Mouse (Mus musculus) layer of hippocampus, adult 2 months (tissue): ENCODE data around the gene Ccdc102a. TPM values are rescaled to one million over a fixed set of nuclear protein-coding genes. Genes with fewer than 3 reads are reported as not detected.

Experiments used
- DNase-seq, 2 experiments: peaks; one replicate each; pipeline ENCODE4 v3.0.0; 2022; ENCODE audit warnings: low spot score in 2 of 2
- H3K27ac ChIP-seq: fragments of 200-600 bp; 2 replicates; pipeline ENCODE4 v1.8.1; 2022
- H3K4me3 ChIP-seq: fragments of 200-600 bp; 2 replicates; pipeline ENCODE4 v1.8.1; 2022; ENCODE audit warnings: mild to moderate bottlenecking
- CTCF ChIP-seq: fragments of 200-600 bp; conservative IDR thresholded peaks from 2 replicates; pipeline ENCODE4 v1.8.1; 2022; ENCODE audit warnings: antibody characterized with exemption, mild to moderate bottlenecking, moderate library complexity
- long read RNA-seq, 2 experiments: library from polyadenylated mRNA; stranded (forward); transcript quantifications; one replicate each; pipeline ENCODE4 v2.0.0; 2021; ENCODE audit warnings: borderline mapping rate in 2 of 2
- total RNA-seq, 2 experiments: library from RNA; stranded (reverse); gene quantifications; 2 replicates each; pipeline ENCODE4 v1.2.3; 2021

Ccdc102a gene
- 1 to 10 TPM; 1.7 to 1.9 TPM for total RNA-seq
- long read RNA-seq, experiment 1, result 0 reads
- long read RNA-seq, experiment 2, partial matches to known transcripts, result 0 of 3 reads
- long read RNA-seq, experiment 2, other reads (novel, unspliced or antisense), result 1 of 3 reads

DNA sequence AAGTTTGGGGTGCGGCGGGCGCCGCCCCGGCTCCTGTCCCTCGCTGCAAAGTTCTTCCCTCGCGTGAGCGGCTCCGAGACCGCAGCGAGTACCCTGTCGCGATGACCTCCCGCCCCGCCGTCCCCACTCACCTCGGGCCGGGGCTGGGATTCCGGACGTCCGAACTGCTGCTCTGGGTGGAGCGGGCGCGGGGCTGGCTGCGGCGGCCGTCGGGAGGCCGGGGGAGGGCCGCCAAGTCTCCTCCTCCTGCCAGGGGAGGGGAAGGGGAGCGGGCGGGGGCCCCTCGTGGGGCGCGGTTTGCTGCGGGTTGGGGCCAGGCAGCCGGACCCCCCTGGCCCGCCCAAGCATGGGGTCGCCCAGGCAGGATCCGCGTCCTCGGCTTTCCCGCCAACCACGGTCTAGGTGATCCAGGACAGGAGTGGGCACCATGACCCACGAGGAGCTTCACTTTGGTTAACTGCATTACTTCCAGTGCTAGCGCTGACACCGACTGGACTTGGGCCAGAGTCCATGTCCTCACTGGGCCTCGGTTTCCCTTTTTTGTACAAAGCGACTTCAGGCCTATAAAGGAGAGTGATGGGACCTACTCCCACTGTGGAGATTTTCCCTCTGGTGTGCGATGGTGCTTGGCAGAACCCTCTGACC lies at the start of gene Ccdc102a:
Gene Ccdc102a (minus strand): TSS at position 248 of the 645 bp plus-strand sequence.
- Histone ChIP-seq H3K27ac (peak within 1 kb of the TSS; percentile 77), H3K4me3 (peak within 1 kb of the TSS; percentile 60)
- TF ChIP-seq CTCF, result no peak
- DNase-seq, result no peak

DNA sequence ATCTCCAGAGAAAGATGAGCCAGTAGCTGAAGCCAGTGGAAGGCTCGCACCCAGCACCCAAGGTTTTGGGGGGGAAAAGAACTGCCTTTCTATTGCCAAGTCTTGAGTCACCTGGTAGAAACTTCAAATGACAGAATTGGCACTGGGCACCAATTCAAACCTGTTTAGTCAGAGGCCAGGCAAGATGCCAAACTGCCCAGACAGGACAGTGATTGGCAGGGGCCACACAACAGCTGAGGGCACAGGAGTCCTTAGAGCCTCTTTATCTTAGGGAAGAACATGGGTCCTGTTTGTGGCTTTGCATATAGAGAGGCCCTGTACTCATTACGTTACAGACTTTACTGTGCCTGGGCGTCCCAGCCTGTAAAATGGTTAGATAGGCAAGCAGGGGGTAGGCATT lies 49.7 kb upstream of the Ccdc102a start:
- no peak for DNase-seq
- Histone ChIP-seq H3K27ac (peak overlapping the region; percentile 58; the same call in 1 of the 2 replicates), H3K4me3 (no peak overlapping the region)
- TF ChIP-seq CTCF, result no peak

DNA sequence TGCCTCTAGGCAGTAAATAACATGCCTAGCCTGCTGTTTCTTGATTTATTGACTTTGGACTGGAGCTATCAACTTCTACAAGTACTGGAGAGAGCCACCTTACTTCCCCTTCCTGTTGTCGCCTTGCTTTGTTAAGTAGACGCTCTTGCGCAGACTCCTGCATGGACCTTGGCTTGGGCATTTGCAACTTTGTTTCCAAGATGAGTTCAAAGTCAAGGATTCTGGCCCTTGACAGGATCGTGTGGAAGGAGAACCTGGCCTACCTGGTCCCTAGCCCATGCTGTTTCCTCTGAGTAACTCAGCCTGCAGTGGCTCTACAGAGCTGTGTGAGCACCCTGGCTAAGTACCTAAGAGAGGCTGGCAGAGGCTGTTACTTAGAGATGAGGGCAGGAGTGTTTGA lies 49.2 kb upstream of the Ccdc102a start:
- H3K27ac ChIP-seq, result peak overlapping the region; percentile 70; the same call in 1 of the 2 replicates
- no peak for TF ChIP-seq CTCF
- H3K4me3 ChIP-seq, result no peak overlapping the region
- no peak for DNase-seq

DNA sequence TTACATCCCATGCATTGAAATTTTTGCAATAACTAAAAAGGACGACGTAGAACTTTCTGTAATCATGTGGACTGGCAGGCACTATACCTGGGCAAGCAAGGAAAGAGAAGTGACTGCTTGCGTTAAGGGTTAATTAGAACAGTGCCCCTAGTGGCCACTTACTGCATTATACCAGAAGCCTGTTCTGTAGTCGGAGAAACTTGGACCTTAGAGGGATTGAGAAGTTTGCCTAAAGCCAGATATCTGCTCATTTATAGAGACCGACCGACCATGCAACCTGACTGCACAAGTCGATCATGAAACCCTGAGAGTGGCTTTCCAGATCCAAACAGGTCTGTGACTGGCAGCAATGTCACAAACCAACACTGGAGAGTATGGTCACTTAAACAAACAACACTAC lies 48.7 kb upstream of the Ccdc102a start:
- TF ChIP-seq CTCF, result peak; percentile 88
- peak in 1 of 2 experiments; percentile 58 for DNase-seq
- peak overlapping the region; percentile 70; the same call in 1 of the 2 replicates for H3K27ac ChIP-seq
- H3K4me3 ChIP-seq, result no peak overlapping the region

DNA sequence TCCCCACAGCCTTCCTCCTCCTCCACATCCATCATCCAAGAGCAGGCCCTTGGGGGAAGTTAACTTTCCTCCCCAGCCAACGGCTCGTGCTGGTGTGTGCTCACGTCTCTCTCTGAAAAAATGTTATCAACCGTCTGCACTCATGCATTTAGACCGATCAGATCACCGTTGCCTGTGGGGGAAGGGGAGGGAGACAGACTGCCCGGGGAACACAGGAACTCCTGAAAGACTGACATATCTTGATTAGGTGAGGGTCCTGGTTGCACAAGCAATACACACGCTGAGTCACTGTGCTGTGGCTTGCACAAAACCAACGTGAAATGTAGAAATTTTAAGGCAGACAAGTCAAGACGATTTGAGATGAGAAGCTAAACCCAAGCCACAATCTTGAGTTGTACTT lies 46.9 kb upstream of the Ccdc102a start:
- TF ChIP-seq CTCF, result no peak
- no peak overlapping the region for H3K4me3 ChIP-seq
- no peak overlapping the region for H3K27ac ChIP-seq
- no peak for DNase-seq

DNA sequence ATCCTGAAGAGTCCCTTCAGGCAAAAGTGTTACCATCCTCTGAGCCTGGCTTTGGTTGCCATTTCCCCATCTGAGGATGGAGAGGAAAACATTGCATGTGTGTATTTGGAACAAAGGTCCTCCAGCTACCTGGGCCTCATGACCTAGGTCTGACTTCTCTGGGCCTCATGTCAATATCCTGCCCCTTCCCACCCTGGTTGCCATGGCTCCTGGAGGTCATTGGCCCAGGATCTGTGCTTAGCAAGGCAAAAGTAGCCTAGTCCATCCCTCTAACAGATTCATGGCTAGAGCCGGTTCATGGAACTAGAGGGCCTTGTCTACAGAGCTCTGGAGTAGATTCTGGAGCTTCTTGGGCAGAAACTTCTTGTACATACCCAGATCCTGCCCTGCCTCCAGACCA lies 44.3 kb upstream of the Ccdc102a start:
- DNase-seq, result no peak
- H3K27ac ChIP-seq, result no peak overlapping the region
- TF ChIP-seq CTCF, result no peak
- no peak overlapping the region for H3K4me3 ChIP-seq

DNA sequence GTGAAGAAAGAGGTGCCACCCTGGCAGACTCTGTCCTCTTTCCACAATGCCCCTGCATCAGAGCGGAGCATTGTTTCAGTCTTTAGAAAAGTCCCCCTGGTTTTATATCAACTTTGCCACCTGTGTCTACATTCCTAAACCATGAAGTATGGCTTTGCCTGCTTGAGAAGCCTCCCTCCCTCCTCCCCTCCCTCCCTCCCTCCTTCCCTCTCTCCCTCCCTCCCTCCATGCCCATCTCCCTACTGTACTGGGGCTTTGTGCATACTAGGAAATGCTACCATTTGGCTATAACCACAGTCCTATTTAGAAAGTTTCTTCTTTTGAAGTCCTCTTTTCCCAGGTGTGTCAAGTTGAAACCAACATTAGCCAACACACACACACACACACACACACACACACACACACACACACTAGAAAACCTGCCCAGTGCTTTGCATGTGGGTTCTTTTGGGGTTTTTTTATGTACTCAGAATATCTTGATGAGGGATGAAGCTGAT lies 38.2 kb upstream of the Ccdc102a start:
- no peak for TF ChIP-seq CTCF
- no peak for DNase-seq
- Histone ChIP-seq H3K27ac (no peak overlapping the region), H3K4me3 (no peak overlapping the region)

DNA sequence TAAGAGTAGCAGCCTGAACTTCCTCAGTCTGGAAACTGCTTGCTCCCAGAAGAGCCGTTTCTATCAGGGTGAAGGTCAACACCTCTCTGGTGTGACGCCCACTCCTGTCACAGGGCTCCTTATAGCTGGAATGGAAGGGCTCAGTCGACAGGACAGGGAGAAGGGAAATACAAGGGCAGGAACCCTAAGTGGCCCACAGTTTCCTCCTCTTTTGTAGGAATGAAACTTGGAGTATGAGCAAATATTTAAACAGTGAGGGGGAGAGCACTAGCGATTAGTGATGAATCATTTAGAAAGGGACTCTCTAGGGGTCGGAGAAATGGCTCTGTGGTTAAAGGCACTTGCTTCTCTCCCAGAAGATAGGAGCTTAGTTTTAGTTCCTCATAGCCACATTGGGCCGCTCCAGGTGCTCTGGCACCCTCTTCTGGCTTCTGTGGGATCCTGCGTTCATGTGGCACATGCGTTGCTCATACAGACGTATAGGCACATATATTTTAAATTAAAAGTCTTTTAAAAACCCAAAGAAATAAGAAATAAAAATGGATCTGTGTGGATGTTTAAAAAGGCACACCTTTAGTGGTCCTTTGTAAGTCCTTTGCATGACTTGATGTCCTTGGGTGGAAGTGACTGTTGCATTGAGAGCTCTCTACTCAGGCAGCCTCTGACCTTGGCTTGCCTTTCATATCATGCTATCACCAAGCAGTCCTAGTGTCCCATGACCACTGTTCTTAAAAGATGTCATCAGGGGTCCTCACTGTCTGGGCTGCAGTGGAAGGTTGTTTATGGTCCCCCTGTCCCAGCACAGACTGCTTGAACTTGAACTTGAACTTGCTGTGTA lies 37.2 kb upstream of the Ccdc102a start:
- H3K27ac ChIP-seq, result no peak overlapping the region
- TF ChIP-seq CTCF, result peak; percentile 80
- no peak overlapping the region for H3K4me3 ChIP-seq
- DNase-seq, result peak in 1 of 2 experiments; percentile 33

DNA sequence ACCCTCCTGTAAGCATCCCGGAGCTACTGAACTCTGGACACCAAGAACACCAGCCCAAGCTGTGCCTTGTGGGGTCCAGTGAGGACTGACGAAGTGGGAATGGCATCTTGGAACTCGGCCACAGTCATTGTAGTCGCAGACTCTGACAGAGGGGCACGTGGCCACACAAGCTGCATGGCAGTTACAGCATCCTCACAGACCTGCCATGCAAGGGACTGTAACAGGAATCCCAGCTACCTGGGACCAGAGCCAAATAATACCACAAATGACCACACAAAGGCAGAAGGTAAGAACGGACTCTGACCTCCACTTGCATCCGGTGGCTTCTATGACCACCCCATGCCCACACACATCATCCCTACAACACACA lies 36.5 kb upstream of the Ccdc102a start:
- H3K4me3 ChIP-seq, result no peak overlapping the region
- DNase-seq, result no peak
- no peak overlapping the region for H3K27ac ChIP-seq
- TF ChIP-seq CTCF, result no peak

DNA sequence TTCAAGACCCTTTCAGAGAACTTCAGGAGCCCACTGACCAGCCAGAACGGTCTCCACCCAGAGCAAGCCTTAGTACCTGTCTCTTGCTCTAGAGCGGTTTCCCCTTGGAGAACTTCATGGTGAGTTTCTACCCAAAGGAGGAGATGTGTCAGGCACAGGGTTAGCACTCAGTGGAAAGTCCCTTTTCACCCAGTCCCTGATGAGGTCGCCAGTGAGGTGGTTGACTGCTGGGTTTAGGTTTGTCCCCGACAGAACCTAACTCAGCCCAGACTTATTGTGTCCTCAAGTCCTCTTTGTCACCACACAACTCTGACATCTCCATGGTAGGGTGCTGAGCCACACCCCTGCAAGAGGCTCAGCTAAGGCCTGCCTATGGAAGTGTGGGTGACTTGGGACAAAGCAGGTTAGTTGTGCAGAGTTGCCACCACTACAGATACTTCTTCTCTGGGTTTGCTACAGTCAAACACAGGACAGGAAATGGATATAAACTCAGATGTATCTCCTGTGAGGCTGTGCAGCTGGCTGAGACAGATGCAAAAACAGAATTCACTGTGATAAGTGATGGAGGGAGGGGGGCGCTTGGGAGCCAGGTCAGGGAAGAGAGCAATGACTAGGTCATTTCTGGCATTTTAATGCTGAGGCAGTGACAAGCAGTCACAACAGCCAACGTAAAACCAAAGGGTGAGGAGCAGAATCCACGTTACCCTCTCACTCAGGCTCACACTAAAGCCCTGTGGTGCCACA lies 35.9 kb upstream of the Ccdc102a start:
- TF ChIP-seq CTCF, result no peak
- no peak overlapping the region for H3K27ac ChIP-seq
- no peak for DNase-seq
- H3K4me3 ChIP-seq, result no peak overlapping the region

DNA sequence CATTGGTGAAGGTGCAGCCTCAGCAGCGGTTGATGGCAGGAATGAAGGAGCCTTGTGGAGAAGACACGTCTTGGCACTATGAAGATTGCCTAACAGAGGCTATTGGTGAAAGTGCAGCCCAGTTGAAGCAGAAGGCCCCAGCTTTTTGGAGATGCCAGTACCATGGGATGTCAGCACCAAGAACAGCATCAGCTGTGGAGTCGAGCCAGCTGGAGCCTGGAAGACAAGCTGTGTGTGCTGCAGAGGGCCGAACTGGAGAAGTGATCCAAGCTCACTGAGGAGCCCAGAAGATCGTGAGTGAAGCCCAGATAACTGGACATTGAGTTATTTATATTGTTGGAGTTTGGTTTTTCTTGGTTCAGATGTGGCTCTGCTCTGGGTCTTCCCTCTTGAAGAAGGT lies 34.2 kb upstream of the Ccdc102a start:
- Histone ChIP-seq H3K4me3 (no peak overlapping the region), H3K27ac (no peak overlapping the region)
- TF ChIP-seq CTCF, result no peak
- DNase-seq, result no peak

DNA sequence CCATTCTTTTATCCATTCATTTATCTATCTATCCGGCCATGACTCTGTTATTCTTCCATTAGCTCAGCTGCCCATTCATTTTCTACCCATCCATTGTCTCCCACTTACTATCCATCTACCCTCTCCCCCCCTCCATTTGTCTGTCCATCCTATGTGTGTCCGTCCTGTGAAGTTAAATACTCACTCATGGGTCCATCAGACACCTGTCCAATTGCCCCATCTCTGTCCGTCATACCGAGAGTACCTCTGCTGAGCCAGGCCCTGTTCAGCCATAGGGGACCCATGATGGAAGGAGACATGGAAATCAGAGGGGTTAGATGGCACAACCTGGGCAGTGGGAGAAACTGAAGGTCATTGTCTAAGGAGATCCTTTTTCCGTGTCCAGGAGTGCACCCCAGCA lies 32.6 kb upstream of the Ccdc102a start:
- TF ChIP-seq CTCF, result no peak; the same call in 1 of the 2 replicates
- no peak for DNase-seq
- no peak overlapping the region for H3K4me3 ChIP-seq
- no peak overlapping the region for H3K27ac ChIP-seq

DNA sequence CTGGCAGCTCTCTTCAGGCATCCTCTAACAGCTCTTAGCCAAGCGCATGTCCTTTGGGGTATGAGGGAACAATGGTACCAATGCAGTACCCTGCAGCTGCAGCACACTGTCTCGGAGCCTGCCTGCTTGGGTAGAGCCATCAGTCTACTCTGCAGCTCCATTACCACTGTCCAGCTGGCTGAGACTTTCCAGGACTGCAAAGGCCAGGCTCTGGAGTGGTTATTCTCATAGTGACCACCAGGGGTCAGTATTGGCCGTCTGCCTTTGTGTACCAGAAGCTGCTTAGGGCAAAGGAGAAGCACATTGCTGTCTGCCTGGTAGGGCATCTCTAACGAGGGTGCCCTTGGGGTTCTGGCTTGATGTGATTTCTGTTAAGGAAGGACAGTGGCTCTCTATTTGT lies 32.1 kb upstream of the Ccdc102a start:
- DNase-seq, result peak; percentile 72 to 77
- TF ChIP-seq CTCF, result peak; percentile 100
- H3K4me3 ChIP-seq, result no peak overlapping the region
- no peak overlapping the region for H3K27ac ChIP-seq
